Mouse (Mus musculus): ENCODE results near the gene Slc44a5. TPM values are rescaled to one million over a fixed set of nuclear protein-coding genes. Genes with fewer than 3 reads are reported as not detected.
"Not testable (repeated sequence)": the region's sequence is repeated elsewhere in the genome, so short reads cannot be mapped to it uniquely, and the experiment has no call there.

The Slc44a5 gene
- polyA plus RNA-seq, 1 experiment from 2014 or later = 5.7 TPM

GRCm38 (mm10) chr3:154134701-154135100, 161.5 kb downstream of the Slc44a5 start:
- Histone ChIP-seq H3K4me3 (replicated peaks) (no peak overlapping the region), H3K27me3 (replicated peaks) (no peaks in the 10 kb centered on the region), H3K4me1 (no peaks in the 10 kb centered on the region), H3K9me3 (replicated peaks) (no peaks in the 10 kb centered on the region), H3K27ac (replicated peaks) (no peak overlapping the region), H3K9ac (replicated peaks) (no peak overlapping the region), H3K4me2 (no peak overlapping the region), H3K36me3 (no peaks in the 10 kb centered on the region)
- 84% methylated on average over 2 of the region's 2 CpGs for WGBS
- ATAC-seq (ENCODE audit: low FRiP score) = no peak

GRCm38 (mm10) chr3:154136501-154136900, 163.3 kb downstream of the Slc44a5 start:
- no peak overlapping the region for H3K27ac ChIP-seq (replicated peaks)

GRCm38 (mm10) chr3:154141346-154141745, 168.1 kb downstream of the Slc44a5 start:
- WGBS = 68% methylated on average over 4 of the region's 4 CpGs
- no peaks in the 10 kb centered on the region for H3K27me3 ChIP-seq (replicated peaks)
- no peak overlapping the region for H3K9ac ChIP-seq (replicated peaks)
- no peak for ATAC-seq (ENCODE audit: low FRiP score)
- H3K4me3 ChIP-seq (replicated peaks) = no peak overlapping the region
- H3K36me3 ChIP-seq = no peaks in the 10 kb centered on the region
- H3K4me2 ChIP-seq = no peak overlapping the region
- H3K9me3 ChIP-seq (replicated peaks) = no peaks in the 10 kb centered on the region
- H3K4me1 ChIP-seq = no peaks in the 10 kb centered on the region
- no peak overlapping the region for H3K27ac ChIP-seq (replicated peaks)

More at GRCm38 (mm10) chr3:154136501-154136900, 163.3 kb downstream of the Slc44a5 start:
- Histone ChIP-seq H3K9ac (replicated peaks) (no peak overlapping the region), H3K4me1 (no peaks in the 10 kb centered on the region), H3K4me2 (no peak overlapping the region), H3K27me3 (replicated peaks) (no peaks in the 10 kb centered on the region), H3K4me3 (replicated peaks) (no peak overlapping the region), H3K36me3 (no peaks in the 10 kb centered on the region), H3K9me3 (replicated peaks) (no peaks in the 10 kb centered on the region)
- no peak for ATAC-seq (ENCODE audit: low FRiP score)
- WGBS = 88% methylated on average over 3 of the region's 3 CpGs

- Histone ChIP-seq H3K27ac (replicated peaks) (no peak overlapping the region), H3K9me3 (replicated peaks) (no peaks in the 10 kb centered on the region), H3K4me1 (no peaks in the 10 kb centered on the region), H3K4me2 (no peak overlapping the region), H3K36me3 (no peaks in the 10 kb centered on the region), H3K9ac (replicated peaks) (no peak overlapping the region), H3K4me3 (replicated peaks) (no peak overlapping the region), H3K27me3 (replicated peaks) (no peaks in the 10 kb centered on the region)
- no peak for ATAC-seq (ENCODE audit: low FRiP score)
- WGBS = 93% methylated on average over 4 of the region's 4 CpGs
Measured at GRCm38 (mm10) chr3:154142618-154143017, 169.4 kb downstream of the Slc44a5 start.

GRCm38 (mm10) chr3:154145750-154146149, 172.5 kb downstream of the Slc44a5 start:
- Histone ChIP-seq H3K9me3 (replicated peaks) (no peaks in the 10 kb centered on the region), H3K4me3 (replicated peaks) (no peak overlapping the region), H3K27ac (replicated peaks) (no peak overlapping the region), H3K4me2 (no peak overlapping the region), H3K4me1 (no peaks in the 10 kb centered on the region), H3K9ac (replicated peaks) (no peak overlapping the region), H3K36me3 (no peaks in the 10 kb centered on the region), H3K27me3 (replicated peaks) (no peaks in the 10 kb centered on the region)
- no peak for ATAC-seq (ENCODE audit: low FRiP score)
- WGBS = 58% methylated on average over 4 of the region's 4 CpGs

GRCm38 (mm10) chr3:154149778-154150177, 176.5 kb downstream of the Slc44a5 start:
- H3K4me3 ChIP-seq (replicated peaks) = no peak overlapping the region
- H3K9me3 ChIP-seq (replicated peaks) = no peaks in the 10 kb centered on the region
- H3K27me3 ChIP-seq (replicated peaks) = no peaks in the 10 kb centered on the region
- H3K27ac ChIP-seq (replicated peaks) = no peak overlapping the region
- no peak overlapping the region for H3K4me2 ChIP-seq
- 91% methylated on average over 4 of the region's 4 CpGs for WGBS
- no peaks in the 10 kb centered on the region for H3K4me1 ChIP-seq
- H3K9ac ChIP-seq (replicated peaks) = no peak overlapping the region
- ATAC-seq (ENCODE audit: low FRiP score) = no peak
- H3K36me3 ChIP-seq = no peaks in the 10 kb centered on the region

- H3K4me3 ChIP-seq (replicated peaks); H3K27ac ChIP-seq (replicated peaks); H3K9me3 ChIP-seq (replicated peaks); ATAC-seq (ENCODE audit: low FRiP score); H3K27me3 ChIP-seq (replicated peaks); H3K36me3 ChIP-seq; H3K9ac ChIP-seq (replicated peaks); H3K4me2 ChIP-seq; H3K4me1 ChIP-seq: not testable (repeated sequence)
- 81% methylated on average over 3 of the region's 3 CpGs for WGBS
Measured at GRCm38 (mm10) chr3:154153541-154153940, 180.3 kb downstream of the Slc44a5 start.

- H3K27ac ChIP-seq (replicated peaks) = no peak overlapping the region
- H3K4me1 ChIP-seq = no peaks in the 10 kb centered on the region
- no peaks in the 10 kb centered on the region for H3K27me3 ChIP-seq (replicated peaks)
- no peaks in the 10 kb centered on the region for H3K36me3 ChIP-seq
- no peak for ATAC-seq (ENCODE audit: low FRiP score)
- H3K9ac ChIP-seq (replicated peaks) = no peak overlapping the region
- H3K4me2 ChIP-seq = no peak overlapping the region
- H3K9me3 ChIP-seq (replicated peaks) = no peaks in the 10 kb centered on the region
- no peak overlapping the region for H3K4me3 ChIP-seq (replicated peaks)
- WGBS = 84% methylated on average over 4 of the region's 4 CpGs
Measured at GRCm38 (mm10) chr3:154165882-154166281, 192.6 kb downstream of the Slc44a5 start.

GRCm38 (mm10) chr3:154171881-154172592, 198.8 kb downstream of the Slc44a5 start:
- Histone ChIP-seq H3K4me1 (no peaks in the 10 kb centered on the region), H3K4me2 (no peak overlapping the region), H3K9me3 (replicated peaks) (no peaks in the 10 kb centered on the region), H3K27ac (replicated peaks) (peak overlapping the region; percentile 11; the same call in 1 of the 2 replicates), H3K4me3 (replicated peaks) (no peak overlapping the region), H3K36me3 (no peaks in the 10 kb centered on the region), H3K27me3 (replicated peaks) (no peaks in the 10 kb centered on the region), H3K9ac (replicated peaks) (no peak overlapping the region)
- 63% methylated on average over 10 of the region's 10 CpGs for WGBS
- ATAC-seq (ENCODE audit: low FRiP score) = peak; percentile 45; the same call in 1 of the 2 replicates

GRCm38 (mm10) chr3:154172593-154172965, 199.3 kb downstream of the Slc44a5 start:
- 79% methylated on average over 5 of the region's 5 CpGs for WGBS
- no peak for ATAC-seq (ENCODE audit: low FRiP score)
- H3K4me1 ChIP-seq = no peaks in the 10 kb centered on the region

GRCm38 (mm10) chr3:154173556-154173955, 200.3 kb downstream of the Slc44a5 start:
- no peak overlapping the region for H3K9ac ChIP-seq (replicated peaks)
- H3K27ac ChIP-seq (replicated peaks) = no peak overlapping the region
- WGBS = 21% methylated on average over 1 of the region's 1 CpGs
- H3K9me3 ChIP-seq (replicated peaks) = no peaks in the 10 kb centered on the region
- H3K27me3 ChIP-seq (replicated peaks) = no peaks in the 10 kb centered on the region
- no peak overlapping the region for H3K4me2 ChIP-seq
- no peak for ATAC-seq (ENCODE audit: low FRiP score)
- H3K4me1 ChIP-seq = peaks cover 3% of the 10 kb centered on the region; the same call in 1 of the 2 replicates
- no peaks in the 10 kb centered on the region for H3K36me3 ChIP-seq
- H3K4me3 ChIP-seq (replicated peaks) = no peak overlapping the region

More at GRCm38 (mm10) chr3:154172593-154172965, 199.3 kb downstream of the Slc44a5 start:
- Histone ChIP-seq H3K27me3 (replicated peaks) (no peaks in the 10 kb centered on the region), H3K9ac (replicated peaks) (no peak overlapping the region), H3K9me3 (replicated peaks) (no peaks in the 10 kb centered on the region), H3K27ac (replicated peaks) (no peak overlapping the region), H3K4me3 (replicated peaks) (no peak overlapping the region), H3K4me2 (no peak overlapping the region), H3K36me3 (no peaks in the 10 kb centered on the region)

- Histone ChIP-seq H3K27me3 (replicated peaks) (no peaks in the 10 kb centered on the region), H3K36me3 (no peaks in the 10 kb centered on the region), H3K4me3 (replicated peaks) (no peak overlapping the region), H3K9ac (replicated peaks) (no peak overlapping the region), H3K4me2 (no peak overlapping the region), H3K27ac (replicated peaks) (no peak overlapping the region), H3K4me1 (peaks cover 3% of the 10 kb centered on the region; the same call in 1 of the 2 replicates), H3K9me3 (replicated peaks) (no peaks in the 10 kb centered on the region)
- 19% methylated on average over 9 of the region's 9 CpGs for WGBS
- no peak for ATAC-seq (ENCODE audit: low FRiP score)
Measured at GRCm38 (mm10) chr3:154174031-154174430, 200.8 kb downstream of the Slc44a5 start.

All from neural tube, embryonic 15.5 days (tissue).